Mouse (Mus musculus) neutrophil, adult 5-6 weeks (primary cell): ENCODE data around the gene Syce2. TPM values are rescaled to one million over a fixed set of nuclear protein-coding genes. Genes with fewer than 3 reads are reported as not detected.
"Not testable (repeated sequence)": the region's sequence is repeated elsewhere in the genome, so short reads cannot be mapped to it uniquely, and the experiment has no call there.

Source experiments
- ATAC-seq: fragments of 151-379, 151-347 bp; 2 replicates; pipeline ENCODE4 v1.8.0; 2017; ENCODE audit warnings: mild to moderate bottlenecking, moderate TSS enrichment; ENCODE audit not compliant: insufficient number of reproducible peaks, poor library complexity, low FRiP score, severe bottlenecking; ENCODE audit errors: extremely low read depth
- total RNA-seq: library from RNA; stranded (forward); fragments of 200-1000 nt; gene quantifications from 2 replicates; pipeline ENCODE4 v1.2.3, GENCODE M21; 2017

Gene Syce2
- total RNA-seq, 1 experiment from 2014 or later, result 4.4 TPM

GRCm38 (mm10) chr8:84889141-84889540 is 17.2 kb downstream of the Syce2 start:
- no peak for ATAC-seq

GRCm38 (mm10) chr8:84892993-84893708 is 21.2 kb downstream of the Syce2 start:
- no peak for ATAC-seq

- peak; percentile 94 for ATAC-seq
Measured at GRCm38 (mm10) chr8:84893709-84894134, 21.8 kb downstream of the Syce2 start, which contains the start of gene Gcdh. TSS of gene Gcdh (minus strand) at chr8:84893921.

DNA sequence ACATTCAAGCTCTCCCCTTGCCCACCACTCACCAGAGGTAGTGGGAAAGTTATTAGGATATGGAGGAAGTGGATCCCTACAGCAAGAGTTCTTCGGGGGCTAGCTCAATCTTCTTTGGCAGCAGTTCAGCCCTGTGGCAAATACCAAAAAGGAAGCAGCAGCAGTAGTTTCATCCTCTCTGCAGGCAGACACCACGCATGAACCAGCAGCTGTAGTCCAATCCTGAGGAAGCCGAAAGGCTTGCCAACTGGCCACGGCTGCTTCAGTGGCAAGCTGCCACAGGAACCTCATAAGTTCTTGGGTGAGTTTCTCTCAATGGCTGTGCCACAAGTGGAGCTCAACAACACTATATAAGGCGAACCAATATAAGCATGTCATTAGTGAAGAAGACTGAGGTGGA is 24.1 kb downstream of the Syce2 start:
- ATAC-seq, result no peak

DNA sequence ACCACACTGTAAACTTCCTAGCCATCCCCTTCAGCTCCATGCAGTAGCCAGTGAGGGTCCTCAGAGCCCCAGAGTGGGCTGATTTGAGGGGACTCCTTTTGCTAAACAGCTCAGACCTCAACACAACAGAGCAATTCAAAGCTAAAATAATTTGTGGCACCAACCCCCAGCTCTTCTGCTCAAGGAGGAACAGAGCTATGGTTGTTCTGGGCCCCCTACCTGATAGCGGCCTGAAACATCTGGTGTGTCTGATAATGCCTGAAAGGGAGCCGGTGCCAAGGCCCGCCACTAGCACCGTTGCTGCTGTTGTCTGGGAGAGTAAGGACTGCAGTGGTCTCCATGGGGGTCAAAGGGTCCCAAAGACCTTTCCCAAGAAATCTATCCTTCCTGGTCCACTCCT is 29.2 kb downstream of the Syce2 start:
- no peak for ATAC-seq

DNA sequence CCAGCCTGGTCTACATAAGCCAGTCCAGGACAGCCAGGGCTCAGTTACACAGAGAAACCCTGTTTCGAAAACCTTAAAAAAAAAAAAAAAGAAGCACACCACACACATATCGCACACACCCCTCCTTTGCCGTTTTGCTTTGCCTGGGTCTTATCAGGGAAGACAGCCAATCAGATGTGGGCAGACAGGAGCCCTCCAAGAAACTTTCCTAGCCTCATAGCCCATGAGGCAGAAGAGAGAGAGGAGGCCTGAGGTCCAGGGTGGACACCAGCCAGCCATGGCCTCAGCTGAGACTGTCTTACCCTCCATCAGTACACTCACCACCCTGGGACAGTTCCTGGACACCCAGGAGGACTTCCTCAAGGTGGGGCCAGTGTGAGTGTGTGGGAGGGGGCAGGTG is 29.8 kb downstream of the Syce2 start, which contains the start of gene Klf1:
Klf1 (plus strand) TSS at position 177 of the 400 bp plus-strand sequence.
- no peak for ATAC-seq

GRCm38 (mm10) chr8:84902367-84902919 is 30.5 kb downstream of the Syce2 start:
- ATAC-seq, result no peak

DNA sequence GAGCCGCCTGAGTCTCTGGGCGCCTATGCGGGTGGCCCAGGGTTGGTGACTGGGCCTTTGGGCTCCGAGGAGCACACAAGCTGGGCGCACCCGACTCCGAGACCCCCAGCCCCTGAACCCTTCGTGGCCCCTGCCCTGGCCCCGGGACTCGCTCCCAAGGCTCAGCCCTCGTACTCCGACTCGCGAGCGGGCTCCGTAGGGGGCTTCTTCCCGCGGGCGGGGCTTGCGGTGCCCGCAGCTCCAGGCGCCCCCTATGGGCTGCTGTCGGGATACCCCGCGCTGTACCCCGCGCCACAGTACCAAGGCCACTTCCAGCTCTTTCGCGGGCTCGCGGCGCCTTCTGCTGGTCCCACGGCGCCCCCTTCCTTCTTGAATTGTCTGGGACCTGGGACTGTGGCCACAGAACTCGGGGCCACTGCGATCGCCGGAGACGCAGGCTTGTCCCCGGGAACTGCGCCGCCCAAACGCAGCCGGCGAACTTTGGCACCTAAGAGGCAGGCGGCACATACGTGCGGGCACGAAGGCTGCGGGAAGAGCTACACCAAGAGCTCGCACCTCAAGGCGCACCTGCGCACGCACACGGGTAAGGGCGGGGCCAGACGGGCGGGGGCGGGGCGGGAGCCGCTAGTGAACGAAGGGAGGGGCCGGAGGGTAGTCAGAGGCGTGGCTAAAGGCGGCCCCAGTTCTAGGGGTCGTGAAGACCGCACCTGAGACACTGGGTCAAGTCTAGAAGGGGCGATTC is 31.2 kb downstream of the Syce2 start:
- ATAC-seq, result peak; percentile 77

DNA sequence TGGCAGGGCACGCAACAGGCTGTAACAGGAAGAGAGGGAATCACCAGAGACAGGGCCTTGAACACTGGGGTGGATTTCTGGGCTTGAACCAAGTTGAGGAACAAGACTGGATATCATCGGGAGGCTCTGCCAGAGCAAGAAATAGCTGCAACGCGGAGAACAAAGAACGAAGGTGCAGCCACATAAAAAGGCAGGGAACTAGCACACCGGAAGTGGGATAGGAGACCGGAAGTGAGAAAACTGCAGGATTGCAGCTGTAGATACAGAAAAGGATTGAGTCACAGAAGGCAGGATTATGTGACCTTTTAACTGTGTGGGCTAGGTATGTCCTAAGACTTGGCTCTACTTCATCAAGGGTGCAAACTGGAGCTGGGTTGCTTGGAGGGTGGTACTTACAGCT is 32.4 kb downstream of the Syce2 start:
- no peak for ATAC-seq

DNA sequence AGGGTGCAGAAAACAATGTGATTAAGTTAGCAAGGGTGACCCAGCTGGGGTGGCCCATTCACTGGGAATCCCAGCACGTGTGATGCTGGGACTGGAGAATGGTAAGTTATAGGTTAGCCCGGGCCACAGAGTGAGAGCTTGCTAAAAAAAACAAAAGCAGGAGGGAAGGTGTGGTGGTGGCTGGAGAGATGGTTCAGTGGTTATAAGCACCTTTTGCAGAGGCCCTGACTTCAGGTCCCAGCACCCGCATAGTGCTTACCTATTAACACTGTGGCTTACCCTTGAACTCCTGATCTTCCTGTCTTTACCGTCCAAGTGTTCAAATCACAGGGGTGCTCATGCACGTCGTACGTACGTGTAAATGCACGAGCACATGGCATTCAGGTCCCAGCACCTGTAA is 35.1 kb downstream of the Syce2 start:
- no peak for ATAC-seq

GRCm38 (mm10) chr8:84907493-84907892 is 35.6 kb downstream of the Syce2 start:
- ATAC-seq, result no peak

- ATAC-seq, result not testable (repeated sequence)
Measured at GRCm38 (mm10) chr8:84907979-84908378, 36.1 kb downstream of the Syce2 start.

- ATAC-seq, result peak; percentile 82
Measured at GRCm38 (mm10) chr8:84908421-84909161, 36.7 kb downstream of the Syce2 start, which contains the start of gene Dnase2a. TSS of gene Dnase2a (plus strand) at chr8:84908560.

DNA sequence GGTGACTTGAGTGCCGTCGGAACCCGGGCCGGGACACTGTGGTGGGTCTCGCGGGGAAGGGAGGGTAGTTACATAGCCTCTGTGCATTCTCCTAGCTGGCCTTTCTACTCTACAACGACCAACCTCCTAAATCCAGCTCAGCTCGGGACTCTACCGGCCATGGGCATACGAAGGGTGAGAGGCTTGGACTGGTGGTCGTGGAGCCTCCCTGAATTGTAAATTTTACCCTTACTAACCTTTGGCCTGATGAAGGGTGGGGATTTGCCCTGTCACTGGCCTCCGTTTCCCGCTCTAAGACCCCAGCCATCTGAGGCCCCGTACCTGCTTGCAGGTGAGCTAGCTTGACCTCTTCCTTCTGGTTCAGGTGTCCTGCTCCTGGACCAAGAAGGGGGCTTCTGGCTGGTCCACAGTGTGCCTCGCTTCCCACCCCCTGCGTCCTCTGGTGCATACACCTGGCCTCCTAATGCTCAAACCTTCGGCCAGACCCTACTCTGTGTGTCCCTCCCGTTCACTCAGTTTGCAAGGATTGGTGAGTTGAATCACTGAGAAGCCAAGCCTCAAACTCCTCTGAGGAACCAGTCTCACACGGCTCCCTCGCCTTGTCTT is 37.4 kb downstream of the Syce2 start:
- ATAC-seq, result no peak

DNA sequence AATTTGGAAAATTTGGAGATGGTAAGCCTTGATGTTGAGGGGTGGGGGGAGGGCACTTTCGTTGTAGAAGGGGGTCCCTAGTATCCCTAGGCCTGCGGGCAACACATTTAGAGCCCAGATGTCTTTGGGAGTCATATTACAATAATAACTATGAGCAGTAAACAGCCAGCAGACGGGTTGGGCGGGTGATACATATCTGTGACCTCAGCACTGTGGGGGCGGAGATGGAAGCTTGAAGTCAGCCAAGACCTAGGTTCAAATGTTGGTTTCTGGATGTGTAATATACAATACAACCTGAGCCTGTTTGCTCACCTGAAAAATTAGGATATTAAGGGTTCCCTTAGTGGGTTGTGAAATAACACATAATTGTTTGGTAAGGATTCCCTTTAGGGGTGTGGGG is 38.0 kb downstream of the Syce2 start:
- no peak for ATAC-seq

DNA sequence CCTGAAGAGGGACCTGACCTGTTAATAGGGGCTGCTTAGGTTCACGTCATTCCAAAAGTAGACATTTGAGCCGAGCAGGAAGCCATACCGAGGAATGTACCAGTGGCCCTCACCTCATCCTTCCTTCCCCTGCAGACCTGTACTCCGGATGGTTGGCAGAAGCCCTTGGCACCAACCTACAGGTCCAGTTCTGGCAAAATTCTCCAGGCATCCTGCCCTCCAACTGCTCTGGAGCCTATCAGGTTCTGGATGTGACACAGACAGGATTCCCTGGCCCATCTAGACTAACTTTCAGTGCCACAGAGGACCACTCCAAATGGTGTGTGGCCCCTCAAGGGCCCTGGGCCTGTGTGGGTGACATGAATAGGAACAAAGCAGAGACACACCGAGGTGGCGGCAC is 38.6 kb downstream of the Syce2 start:
- no peak for ATAC-seq

DNA sequence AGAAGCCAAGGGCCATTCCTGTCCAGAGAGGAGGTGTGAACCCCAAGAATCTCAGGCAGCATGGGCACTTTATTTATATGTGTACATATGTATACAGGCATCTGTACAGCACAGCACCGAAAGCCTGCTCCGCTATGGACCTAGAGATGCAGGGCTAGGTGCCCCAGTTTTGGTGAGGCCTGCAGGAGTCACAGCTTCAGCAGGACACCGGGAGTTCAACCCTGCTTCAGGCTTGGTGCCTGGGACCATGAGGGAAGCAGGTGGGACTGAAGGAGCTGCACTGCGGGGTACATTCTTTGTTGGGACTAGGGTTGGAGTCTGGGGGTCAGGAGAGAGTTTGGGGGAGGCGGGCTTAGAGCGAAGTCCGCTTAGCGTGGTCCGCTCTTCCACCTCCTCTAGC is 39.9 kb downstream of the Syce2 start:
- no peak for ATAC-seq

DNA sequence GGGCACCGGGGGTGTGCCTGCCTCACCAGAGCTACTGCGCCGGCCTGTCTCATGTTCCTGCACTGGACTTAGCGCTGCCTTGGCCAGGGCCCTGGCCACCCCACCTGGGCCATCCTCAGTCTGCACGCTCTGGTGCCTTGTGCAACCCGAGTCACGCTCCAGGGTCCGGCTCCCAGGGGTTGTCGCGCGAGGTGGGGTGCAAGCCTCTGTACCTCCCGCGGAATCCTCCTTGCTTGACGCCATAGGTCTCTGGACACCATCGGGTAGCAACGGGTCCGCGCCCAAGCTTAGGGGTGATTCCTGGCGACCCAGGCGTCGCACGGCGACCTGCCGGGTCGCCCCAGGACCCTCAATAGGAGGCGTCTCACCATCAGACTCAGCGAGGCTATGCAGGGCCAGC is 40.5 kb downstream of the Syce2 start:
- ATAC-seq, result no peak
